Mouse (Mus musculus): ENCODE data around the gene Kif14. TPM values are rescaled to one million over a fixed set of nuclear protein-coding genes. Genes with fewer than 3 reads are reported as not detected.

Gene Kif14
- polyA plus RNA-seq, 1 experiment from 2014 or later = 0.50 TPM

GRCm38 (mm10) chr1:136527163-136527562 is 61.0 kb downstream of the Kif14 start:
- no peaks in the 10 kb centered on the region for H3K4me1 ChIP-seq (replicated peaks; ENCODE audit: control insufficient read depth, insufficient read depth, low read length)
- no peak for ATAC-seq
- WGBS = 85% methylated on average over 16 of the region's 16 CpGs
- H3K27ac ChIP-seq (ENCODE audit: low read depth, low read length) = no peak overlapping the region
- TF ChIP-seq CTCF (IDR thresholded peaks at IDR 0.05; ENCODE audit: low read depth) = peak; percentile 35
- no peak overlapping the region for H3K9ac ChIP-seq (ENCODE audit: low read depth, low read length)
- H3K27me3 ChIP-seq (replicated peaks; ENCODE audit: control insufficient read depth, insufficient read depth, low read length) = no peaks in the 10 kb centered on the region
- H3K9me3 ChIP-seq (ENCODE audit: control insufficient read depth) = no peaks in the 10 kb centered on the region
- H3K4me2 ChIP-seq (replicated peaks; ENCODE audit: low read depth) = no peak overlapping the region
- no peak overlapping the region for H3K4me3 ChIP-seq (ENCODE audit: low read depth, low read length)
- peaks cover 30% of the 10 kb centered on the region for H3K36me3 ChIP-seq (ENCODE audit: control insufficient read depth, insufficient read depth)

- Histone ChIP-seq H3K27ac (ENCODE audit: low read depth, low read length) (no peak overlapping the region), H3K27me3 (replicated peaks; ENCODE audit: control insufficient read depth, insufficient read depth, low read length) (no peaks in the 10 kb centered on the region), H3K4me1 (replicated peaks; ENCODE audit: control insufficient read depth, insufficient read depth, low read length) (no peaks in the 10 kb centered on the region), H3K4me2 (replicated peaks; ENCODE audit: low read depth) (no peak overlapping the region), H3K36me3 (ENCODE audit: control insufficient read depth, insufficient read depth) (peaks cover 7% of the 10 kb centered on the region), H3K9ac (ENCODE audit: low read depth, low read length) (no peak overlapping the region), H3K9me3 (ENCODE audit: control insufficient read depth) (no peaks in the 10 kb centered on the region), H3K4me3 (ENCODE audit: low read depth, low read length) (no peak overlapping the region)
- TF ChIP-seq CTCF (IDR thresholded peaks at IDR 0.05; ENCODE audit: low read depth) = no peak
- 81% methylated on average over 3 of the region's 3 CpGs for WGBS
- ATAC-seq = no peak
Measured at GRCm38 (mm10) chr1:136532556-136532955, 66.4 kb downstream of the Kif14 start.

- Histone ChIP-seq H3K27me3 (replicated peaks; ENCODE audit: control insufficient read depth, insufficient read depth, low read length) (no peaks in the 10 kb centered on the region), H3K27ac (ENCODE audit: low read depth, low read length) (no peak overlapping the region), H3K4me3 (ENCODE audit: low read depth, low read length) (no peak overlapping the region), H3K4me2 (replicated peaks; ENCODE audit: low read depth) (no peak overlapping the region), H3K36me3 (ENCODE audit: control insufficient read depth, insufficient read depth) (no peaks in the 10 kb centered on the region), H3K9me3 (ENCODE audit: control insufficient read depth) (no peaks in the 10 kb centered on the region), H3K4me1 (replicated peaks; ENCODE audit: control insufficient read depth, insufficient read depth, low read length) (no peaks in the 10 kb centered on the region), H3K9ac (ENCODE audit: low read depth, low read length) (no peak overlapping the region)
- peak; percentile 38 for TF ChIP-seq CTCF (IDR thresholded peaks at IDR 0.05; ENCODE audit: low read depth)
- ATAC-seq = no peak
- 85% methylated on average over 6 of the region's 6 CpGs for WGBS
Measured at GRCm38 (mm10) chr1:136536947-136537346, 70.8 kb downstream of the Kif14 start.

GRCm38 (mm10) chr1:136538247-136538646 is 72.1 kb downstream of the Kif14 start:
- no peak for ATAC-seq
- Histone ChIP-seq H3K27ac (ENCODE audit: low read depth, low read length) (no peak overlapping the region), H3K9ac (ENCODE audit: low read depth, low read length) (no peak overlapping the region), H3K4me3 (ENCODE audit: low read depth, low read length) (no peak overlapping the region), H3K36me3 (ENCODE audit: control insufficient read depth, insufficient read depth) (no peaks in the 10 kb centered on the region), H3K9me3 (ENCODE audit: control insufficient read depth) (no peaks in the 10 kb centered on the region), H3K4me2 (replicated peaks; ENCODE audit: low read depth) (no peak overlapping the region), H3K27me3 (replicated peaks; ENCODE audit: control insufficient read depth, insufficient read depth, low read length) (no peaks in the 10 kb centered on the region), H3K4me1 (replicated peaks; ENCODE audit: control insufficient read depth, insufficient read depth, low read length) (no peaks in the 10 kb centered on the region)
- 82% methylated on average over 4 of the region's 4 CpGs for WGBS
- TF ChIP-seq CTCF (IDR thresholded peaks at IDR 0.05; ENCODE audit: low read depth) = no peak

- H3K27ac ChIP-seq (ENCODE audit: low read depth, low read length) = no peak overlapping the region
- no peaks in the 10 kb centered on the region for H3K27me3 ChIP-seq (replicated peaks; ENCODE audit: control insufficient read depth, insufficient read depth, low read length)
- no peak overlapping the region for H3K4me3 ChIP-seq (ENCODE audit: low read depth, low read length)
- H3K4me1 ChIP-seq (replicated peaks; ENCODE audit: control insufficient read depth, insufficient read depth, low read length) = no peaks in the 10 kb centered on the region
- ATAC-seq = no peak
- no peak overlapping the region for H3K4me2 ChIP-seq (replicated peaks; ENCODE audit: low read depth)
- H3K36me3 ChIP-seq (ENCODE audit: control insufficient read depth, insufficient read depth) = no peaks in the 10 kb centered on the region
- WGBS = 40% methylated on average over 9 of the region's 9 CpGs
- no peak overlapping the region for H3K9ac ChIP-seq (ENCODE audit: low read depth, low read length)
- no peak for TF ChIP-seq CTCF (IDR thresholded peaks at IDR 0.05; ENCODE audit: low read depth)
- H3K9me3 ChIP-seq (ENCODE audit: control insufficient read depth) = no peaks in the 10 kb centered on the region
Measured at GRCm38 (mm10) chr1:136540407-136540895, 74.3 kb downstream of the Kif14 start.

- 37% methylated on average over 12 of the region's 12 CpGs for WGBS
Measured at GRCm38 (mm10) chr1:136541618-136542376, 75.7 kb downstream of the Kif14 start.

More at GRCm38 (mm10) chr1:136541618-136542376, 75.7 kb downstream of the Kif14 start:
- Histone ChIP-seq H3K9me3 (ENCODE audit: control insufficient read depth) (no peaks in the 10 kb centered on the region), H3K9ac (ENCODE audit: low read depth, low read length) (no peak overlapping the region), H3K4me3 (ENCODE audit: low read depth, low read length) (no peak overlapping the region), H3K36me3 (ENCODE audit: control insufficient read depth, insufficient read depth) (no peaks in the 10 kb centered on the region), H3K27me3 (replicated peaks; ENCODE audit: control insufficient read depth, insufficient read depth, low read length) (no peaks in the 10 kb centered on the region), H3K4me2 (replicated peaks; ENCODE audit: low read depth) (no peak overlapping the region), H3K4me1 (replicated peaks; ENCODE audit: control insufficient read depth, insufficient read depth, low read length) (no peaks in the 10 kb centered on the region), H3K27ac (ENCODE audit: low read depth, low read length) (no peak overlapping the region)
- ATAC-seq = peak; percentile 64; the same call in 1 of the 2 replicates
- TF ChIP-seq CTCF (IDR thresholded peaks at IDR 0.05; ENCODE audit: low read depth) = no peak
